Mouse (Mus musculus): ENCODE measurements around the gene Ppp1r1b. TPM values are rescaled to one million over a fixed set of nuclear protein-coding genes. Genes with fewer than 3 reads are reported as not detected.

The Ppp1r1b gene
- polyA plus RNA-seq, 1 experiment from 2014 or later, result 0.17 TPM

GRCm38 (mm10) chr11:98358161-98359083, 10.2 kb downstream of the Ppp1r1b start, which contains the start of gene Stard3:
Stard3 (plus strand) TSS chr11:98358368.
- Histone ChIP-seq H3K36me3 (ENCODE audit: control insufficient read depth, insufficient read depth, low read length) (no peaks in the 10 kb centered on the region), H3K4me2 (ENCODE audit: low read depth, severe bottlenecking) (peak within 1 kb of the TSS; percentile 69), H3K9ac (ENCODE audit: low read length) (peak within 1 kb of the TSS; percentile 74), H3K27ac (replicated peaks; ENCODE audit: low read depth, low read length) (peak within 1 kb of the TSS; percentile 45), H3K4me3 (ENCODE audit: low read depth, low read length) (peak within 1 kb of the TSS; percentile 70), H3K27me3 (ENCODE audit: control insufficient read depth, insufficient read depth, low read length) (peaks cover 10% of the 10 kb centered on the region), H3K9me3 (ENCODE audit: control insufficient read depth, low read length) (no peaks in the 10 kb centered on the region), H3K4me1 (ENCODE audit: control insufficient read depth, insufficient read depth, low read length) (peaks cover 22% of the 10 kb centered on the region)
- peak; percentile 85 for ATAC-seq (ENCODE audit: insufficient number of reproducible peaks, low FRiP score, low TSS enrichment, low read depth)
- under 1% methylated on average over 50 of the region's 60 CpGs for WGBS
- DNase-seq (ENCODE audit: low spot score), result peak; percentile 92

DNA sequence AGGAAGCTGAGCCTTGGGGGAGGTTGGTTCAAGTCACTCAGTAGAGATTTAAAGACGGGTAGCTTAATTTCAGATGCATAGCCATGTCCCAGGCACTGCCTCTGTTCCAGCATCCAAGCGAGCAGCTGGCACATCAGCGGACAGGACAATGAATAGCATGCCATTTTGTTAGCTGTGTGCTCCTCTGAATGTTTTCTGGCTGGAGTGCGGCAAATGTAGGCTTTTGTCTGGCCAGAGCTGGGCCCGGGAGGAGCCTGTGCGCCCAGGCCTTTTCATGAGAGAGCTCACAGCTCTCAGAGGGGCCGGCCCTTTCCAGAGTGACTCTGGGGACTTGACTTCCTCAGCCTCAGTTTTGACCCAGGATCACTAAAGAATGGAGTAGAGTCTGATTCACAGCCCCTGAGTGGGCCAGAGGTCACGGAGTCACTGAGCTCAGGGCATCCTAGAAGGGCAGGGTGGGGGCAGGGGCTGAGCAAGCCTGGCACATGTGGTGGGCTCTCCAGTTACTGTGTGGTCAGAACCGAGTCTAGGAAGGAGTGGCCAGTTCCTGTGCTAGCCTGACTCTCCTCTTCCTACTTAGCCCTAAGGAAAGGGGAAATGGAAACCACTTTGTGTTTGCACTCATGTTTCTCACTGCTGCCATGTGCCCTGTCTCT, 12.8 kb downstream of the Ppp1r1b start:
- no peak overlapping the region for H3K4me3 ChIP-seq (ENCODE audit: low read depth, low read length)
- ATAC-seq (ENCODE audit: insufficient number of reproducible peaks, low FRiP score, low TSS enrichment, low read depth) (no peak), DNase-seq (ENCODE audit: low spot score) (no peak)
- no peak overlapping the region for H3K27ac ChIP-seq (replicated peaks; ENCODE audit: low read depth, low read length)
- WGBS, result 77% methylated on average over 9 of the region's 9 CpGs
- H3K4me1 ChIP-seq (ENCODE audit: control insufficient read depth, insufficient read depth, low read length), result peaks cover 17% of the 10 kb centered on the region
- H3K27me3 ChIP-seq (ENCODE audit: control insufficient read depth, insufficient read depth, low read length), result no peaks in the 10 kb centered on the region
- no peak overlapping the region for H3K4me2 ChIP-seq (ENCODE audit: low read depth, severe bottlenecking)
- no peaks in the 10 kb centered on the region for H3K9me3 ChIP-seq (ENCODE audit: control insufficient read depth, low read length)
- H3K36me3 ChIP-seq (ENCODE audit: control insufficient read depth, insufficient read depth, low read length), result no peaks in the 10 kb centered on the region
- no peak overlapping the region for H3K9ac ChIP-seq (ENCODE audit: low read length)

DNA sequence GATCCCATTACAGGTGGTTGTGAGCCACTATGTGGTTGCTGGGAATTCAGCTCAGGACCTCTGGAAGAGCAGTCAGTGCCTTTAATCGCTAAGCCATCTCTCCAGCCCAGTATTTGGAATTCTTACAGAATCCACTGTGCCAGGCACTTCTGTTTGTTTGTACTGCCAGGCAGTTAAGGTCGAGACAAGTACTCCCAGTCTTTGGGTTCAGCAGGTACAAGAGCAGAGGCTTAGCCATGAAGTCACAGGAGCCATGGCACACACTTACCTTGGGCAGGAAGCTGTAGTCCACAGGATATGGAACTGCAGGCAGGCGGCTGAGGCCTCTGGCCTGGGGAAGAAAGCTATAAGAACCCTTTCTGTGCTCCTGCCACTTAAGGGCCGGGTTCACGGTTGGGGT, 15.6 kb downstream of the Ppp1r1b start:
- Histone ChIP-seq H3K36me3 (ENCODE audit: control insufficient read depth, insufficient read depth, low read length) (peaks cover 2% of the 10 kb centered on the region; the same call in 1 of the 2 replicates), H3K4me3 (ENCODE audit: low read depth, low read length) (no peak overlapping the region), H3K4me1 (ENCODE audit: control insufficient read depth, insufficient read depth, low read length) (peaks cover 11% of the 10 kb centered on the region), H3K27ac (replicated peaks; ENCODE audit: low read depth, low read length) (no peak overlapping the region), H3K9ac (ENCODE audit: low read length) (no peak overlapping the region), H3K4me2 (ENCODE audit: low read depth, severe bottlenecking) (no peak overlapping the region), H3K27me3 (ENCODE audit: control insufficient read depth, insufficient read depth, low read length) (no peaks in the 10 kb centered on the region), H3K9me3 (ENCODE audit: control insufficient read depth, low read length) (no peaks in the 10 kb centered on the region)
- ATAC-seq (ENCODE audit: insufficient number of reproducible peaks, low FRiP score, low TSS enrichment, low read depth) (no peak), DNase-seq (ENCODE audit: low spot score) (no peak)
- WGBS, result 78% methylated on average over 5 of the region's 5 CpGs

DNA sequence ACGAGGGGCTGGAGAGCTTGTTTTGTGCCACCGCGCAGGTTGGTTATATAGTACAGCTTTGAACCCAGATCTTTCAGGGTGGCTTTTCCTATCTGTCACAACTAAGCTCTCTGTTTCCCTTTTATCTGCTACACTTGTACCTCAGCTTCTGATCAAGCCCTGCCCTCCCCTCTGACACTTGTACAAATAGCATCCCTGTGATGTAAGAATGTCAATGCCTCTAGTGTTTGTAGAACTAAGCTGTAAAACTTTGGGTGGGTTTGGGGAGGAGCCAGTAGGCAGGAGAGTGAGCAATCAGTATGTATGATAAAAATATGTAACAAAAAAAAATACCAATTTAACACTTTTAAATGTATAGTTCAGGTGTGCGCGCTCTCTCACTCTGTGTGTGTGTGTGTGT, 16.2 kb downstream of the Ppp1r1b start:
- Histone ChIP-seq H3K27ac (replicated peaks; ENCODE audit: low read depth, low read length) (no peak overlapping the region), H3K36me3 (ENCODE audit: control insufficient read depth, insufficient read depth, low read length) (peaks cover 2% of the 10 kb centered on the region; the same call in 1 of the 2 replicates), H3K9ac (ENCODE audit: low read length) (no peak overlapping the region), H3K27me3 (ENCODE audit: control insufficient read depth, insufficient read depth, low read length) (no peaks in the 10 kb centered on the region), H3K4me1 (ENCODE audit: control insufficient read depth, insufficient read depth, low read length) (peaks cover 9% of the 10 kb centered on the region), H3K4me2 (ENCODE audit: low read depth, severe bottlenecking) (no peak overlapping the region), H3K9me3 (ENCODE audit: control insufficient read depth, low read length) (no peaks in the 10 kb centered on the region), H3K4me3 (ENCODE audit: low read depth, low read length) (no peak overlapping the region)
- WGBS, result 95% methylated on average over 5 of the region's 5 CpGs
- DNase-seq (ENCODE audit: low spot score) (no peak), ATAC-seq (ENCODE audit: insufficient number of reproducible peaks, low FRiP score, low TSS enrichment, low read depth) (no peak)

DNA sequence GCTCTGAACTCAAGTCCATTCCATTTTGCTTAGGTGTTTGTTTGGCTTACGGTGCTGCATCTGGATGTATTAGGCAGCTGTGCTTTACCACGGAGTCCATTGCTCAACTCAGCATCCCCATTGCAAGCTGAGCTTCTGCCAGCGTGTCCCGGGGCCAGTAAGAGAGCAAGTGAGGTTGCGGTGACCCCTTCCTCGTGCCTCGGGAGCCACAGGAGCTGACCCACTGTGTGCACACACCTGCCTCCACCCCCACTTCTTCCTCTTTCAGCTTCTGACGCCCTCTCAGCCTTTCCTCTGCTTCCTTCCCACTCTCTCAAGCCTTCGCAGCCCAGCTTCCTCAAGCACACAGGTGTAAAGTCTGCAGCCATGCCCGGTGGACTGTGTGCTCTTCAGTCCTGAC, 18.1 kb downstream of the Ppp1r1b start:
- Histone ChIP-seq H3K27ac (replicated peaks; ENCODE audit: low read depth, low read length) (no peak overlapping the region), H3K27me3 (ENCODE audit: control insufficient read depth, insufficient read depth, low read length) (no peaks in the 10 kb centered on the region), H3K36me3 (ENCODE audit: control insufficient read depth, insufficient read depth, low read length) (peaks cover 2% of the 10 kb centered on the region; the same call in 1 of the 2 replicates), H3K9me3 (ENCODE audit: control insufficient read depth, low read length) (no peaks in the 10 kb centered on the region), H3K4me2 (ENCODE audit: low read depth, severe bottlenecking) (no peak overlapping the region), H3K9ac (ENCODE audit: low read length) (no peak overlapping the region), H3K4me1 (ENCODE audit: control insufficient read depth, insufficient read depth, low read length) (no peaks in the 10 kb centered on the region), H3K4me3 (ENCODE audit: low read depth, low read length) (no peak overlapping the region)
- DNase-seq (ENCODE audit: low spot score) (no peak), ATAC-seq (ENCODE audit: insufficient number of reproducible peaks, low FRiP score, low TSS enrichment, low read depth) (no peak)
- 77% methylated on average over 10 of the region's 10 CpGs for WGBS

DNA sequence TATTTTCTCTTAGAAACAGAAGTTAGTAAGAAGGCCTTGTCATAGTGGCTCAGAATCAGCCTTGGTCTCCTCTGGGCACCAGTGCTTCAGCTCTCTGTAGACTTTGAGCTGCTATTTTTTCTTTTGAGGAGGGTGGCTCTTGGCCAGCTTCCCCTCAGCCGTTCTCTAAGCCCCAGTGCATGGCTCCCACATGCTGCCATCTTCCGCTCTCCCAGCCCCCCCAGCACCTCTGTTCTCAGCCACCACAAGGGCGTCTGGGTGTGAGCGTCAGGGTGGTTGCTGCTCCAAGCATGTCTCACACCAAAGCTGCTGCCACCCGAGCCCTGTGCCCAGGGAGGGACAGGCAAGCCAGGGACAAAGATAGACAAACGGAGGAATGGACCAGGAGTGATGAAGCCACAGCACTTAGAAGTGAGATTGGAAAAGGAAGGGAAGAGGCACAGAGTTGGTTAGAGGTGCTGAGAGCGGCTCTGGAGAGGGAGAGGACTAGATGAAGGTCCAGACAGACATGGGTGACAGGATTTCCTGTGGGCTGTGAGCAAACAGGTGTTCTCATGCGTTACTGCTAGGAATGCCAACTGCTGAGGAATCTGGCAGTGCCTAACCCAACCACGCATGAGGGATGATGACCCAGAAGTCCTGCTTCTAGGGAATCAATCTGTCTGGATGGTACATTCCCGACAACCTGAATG, 19.1 kb downstream of the Ppp1r1b start:
- Histone ChIP-seq H3K4me3 (ENCODE audit: low read depth, low read length) (no peak overlapping the region), H3K36me3 (ENCODE audit: control insufficient read depth, insufficient read depth, low read length) (peaks cover 2% of the 10 kb centered on the region; the same call in 1 of the 2 replicates), H3K27me3 (ENCODE audit: control insufficient read depth, insufficient read depth, low read length) (no peaks in the 10 kb centered on the region), H3K9me3 (ENCODE audit: control insufficient read depth, low read length) (no peaks in the 10 kb centered on the region), H3K4me2 (ENCODE audit: low read depth, severe bottlenecking) (no peak overlapping the region), H3K4me1 (ENCODE audit: control insufficient read depth, insufficient read depth, low read length) (no peaks in the 10 kb centered on the region), H3K9ac (ENCODE audit: low read length) (no peak overlapping the region), H3K27ac (replicated peaks; ENCODE audit: low read depth, low read length) (no peak overlapping the region)
- no peak for DNase-seq (ENCODE audit: low spot score)
- no peak for ATAC-seq (ENCODE audit: insufficient number of reproducible peaks, low FRiP score, low TSS enrichment, low read depth)
- 83% methylated on average over 10 of the region's 10 CpGs for WGBS

- 83% methylated on average over 7 of the region's 7 CpGs for WGBS
- DNase-seq (ENCODE audit: low spot score) (no peak), ATAC-seq (ENCODE audit: insufficient number of reproducible peaks, low FRiP score, low TSS enrichment, low read depth) (no peak)
- Histone ChIP-seq H3K4me1 (ENCODE audit: control insufficient read depth, insufficient read depth, low read length) (no peaks in the 10 kb centered on the region), H3K27me3 (ENCODE audit: control insufficient read depth, insufficient read depth, low read length) (no peaks in the 10 kb centered on the region), H3K27ac (replicated peaks; ENCODE audit: low read depth, low read length) (no peak overlapping the region), H3K4me2 (ENCODE audit: low read depth, severe bottlenecking) (no peak overlapping the region), H3K4me3 (ENCODE audit: low read depth, low read length) (no peak overlapping the region), H3K9me3 (ENCODE audit: control insufficient read depth, low read length) (no peaks in the 10 kb centered on the region), H3K36me3 (ENCODE audit: control insufficient read depth, insufficient read depth, low read length) (peaks cover 2% of the 10 kb centered on the region; the same call in 1 of the 2 replicates), H3K9ac (ENCODE audit: low read length) (no peak overlapping the region)
Measured at GRCm38 (mm10) chr11:98367863-98368186, 19.6 kb downstream of the Ppp1r1b start.

- 79% methylated on average over 6 of the region's 6 CpGs for WGBS
Measured at GRCm38 (mm10) chr11:98369337-98369736, 21.1 kb downstream of the Ppp1r1b start.

More at GRCm38 (mm10) chr11:98369337-98369736, 21.1 kb downstream of the Ppp1r1b start:
- H3K9me3 ChIP-seq (ENCODE audit: control insufficient read depth, low read length), result no peaks in the 10 kb centered on the region
- H3K9ac ChIP-seq (ENCODE audit: low read length), result no peak overlapping the region
- no peak overlapping the region for H3K4me3 ChIP-seq (ENCODE audit: low read depth, low read length)
- DNase-seq (ENCODE audit: low spot score) (no peak), ATAC-seq (ENCODE audit: insufficient number of reproducible peaks, low FRiP score, low TSS enrichment, low read depth) (no peak)
- H3K36me3 ChIP-seq (ENCODE audit: control insufficient read depth, insufficient read depth, low read length), result peaks cover 2% of the 10 kb centered on the region; the same call in 1 of the 2 replicates
- H3K27me3 ChIP-seq (ENCODE audit: control insufficient read depth, insufficient read depth, low read length), result no peaks in the 10 kb centered on the region
- H3K4me1 ChIP-seq (ENCODE audit: control insufficient read depth, insufficient read depth, low read length), result no peaks in the 10 kb centered on the region
- no peak overlapping the region for H3K27ac ChIP-seq (replicated peaks; ENCODE audit: low read depth, low read length)
- H3K4me2 ChIP-seq (ENCODE audit: low read depth, severe bottlenecking), result no peak overlapping the region

Measured in limb, embryonic 11.5 days (tissue).